Mouse (Mus musculus) stomach, embryonic 15.5 days (tissue): ENCODE data around the gene Gstt3. TPM values are rescaled to one million over a fixed set of nuclear protein-coding genes. Genes with fewer than 3 reads are reported as not detected.

ENCODE experiments used
- ATAC-seq: fragments of 200-750 bp; cut with Nextera tagmentation; 2 replicates; pipeline ENCODE4 v1.8.0; 2017; ENCODE audit warnings: low read depth, moderate number of reproducible peaks, moderate TSS enrichment; ENCODE audit not compliant: insufficient read depth, low FRiP score
- H3K27ac ChIP-seq: fragments of 300-500 bp; sonication (generic); 2 replicates; pipeline ENCODE4 v1.5.1; 2015; ENCODE audit warnings: mild to moderate bottlenecking, inconsistent platforms
- H3K27me3 ChIP-seq: fragments of 300-500 bp; sonication (generic); replicated peaks from 2 replicates; pipeline ENCODE4 v1.6.1; 2015; ENCODE audit warnings: inconsistent platforms
- H3K36me3 ChIP-seq: fragments of 300-500 bp; sonication (generic); 2 replicates; pipeline ENCODE4 v1.6.1; 2015; ENCODE audit warnings: inconsistent platforms
- H3K4me1 ChIP-seq: fragments of 300-500 bp; sonication (generic); 2 replicates; pipeline ENCODE4 v1.6.1; 2015; ENCODE audit warnings: inconsistent platforms
- H3K4me2 ChIP-seq: fragments of 300-500 bp; sonication (generic); 2 replicates; pipeline ENCODE4 v1.6.1; 2015; ENCODE audit warnings: mild to moderate bottlenecking, inconsistent platforms
- H3K4me3 ChIP-seq: fragments of 300-500 bp; sonication (generic); replicated peaks from 2 replicates; pipeline ENCODE4 v1.5.1; 2015; ENCODE audit warnings: inconsistent platforms
- H3K9ac ChIP-seq: fragments of 300-500 bp; sonication (generic); 2 replicates; pipeline ENCODE4 v1.6.1; 2015; ENCODE audit warnings: inconsistent platforms
- H3K9me3 ChIP-seq: fragments of 300-500 bp; sonication (generic); 2 replicates; pipeline ENCODE4 v1.6.1; 2016; ENCODE audit warnings: inconsistent platforms
- WGBS: fragments of 180-500 bp; shearing (Covaris S2); methylation state at CpG from one replicate; pipeline ENCODE4 v1.1.7; 2015; 5-methylcytosine and 5-hydroxymethylcytosine counted together
- polyA plus RNA-seq: library from polyadenylated mRNA; unstranded; fragments of >200 nt; fragmentation: Nextera tagmentation; extraction: Ambion mirVana; gene quantifications from 2 replicates; pipeline ENCODE4 v1.2.1, GENCODE M21; 2015

The Gstt3 gene
- polyA plus RNA-seq, 1 experiment from 2014 or later: 43.5 TPM

DNA sequence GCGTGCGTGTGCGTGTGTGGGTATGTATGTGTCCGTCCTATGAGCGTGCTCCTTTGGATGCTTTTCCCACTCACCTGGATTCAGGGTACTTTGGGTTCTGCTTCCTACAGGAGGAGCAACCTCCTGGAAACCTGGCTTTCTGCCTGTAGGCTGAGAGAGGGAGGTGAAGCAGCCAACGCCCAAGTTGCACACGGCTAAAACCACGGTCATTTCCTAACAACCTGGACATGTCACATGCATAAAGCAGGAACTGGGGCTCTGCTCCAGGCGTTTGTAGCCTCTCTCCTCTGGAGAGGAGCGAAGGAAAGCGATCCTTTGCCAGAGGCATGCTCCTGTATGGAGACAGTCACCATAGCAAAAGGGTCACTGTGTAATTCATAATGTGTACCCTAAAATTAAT, 24.5 kb downstream of the Gstt3 start:
- Histone ChIP-seq H3K4me3 (no peak overlapping the region), H3K9ac (no peak overlapping the region), H3K27ac (no peak overlapping the region), H3K4me2 (no peak overlapping the region), H3K36me3 (peaks cover 24% of the 10 kb centered on the region), H3K27me3 (no peaks in the 10 kb centered on the region), H3K4me1 (no peaks in the 10 kb centered on the region), H3K9me3 (no peaks in the 10 kb centered on the region)
- no peak for ATAC-seq
- WGBS: 91% methylated on average over 11 of the region's 11 CpGs

DNA sequence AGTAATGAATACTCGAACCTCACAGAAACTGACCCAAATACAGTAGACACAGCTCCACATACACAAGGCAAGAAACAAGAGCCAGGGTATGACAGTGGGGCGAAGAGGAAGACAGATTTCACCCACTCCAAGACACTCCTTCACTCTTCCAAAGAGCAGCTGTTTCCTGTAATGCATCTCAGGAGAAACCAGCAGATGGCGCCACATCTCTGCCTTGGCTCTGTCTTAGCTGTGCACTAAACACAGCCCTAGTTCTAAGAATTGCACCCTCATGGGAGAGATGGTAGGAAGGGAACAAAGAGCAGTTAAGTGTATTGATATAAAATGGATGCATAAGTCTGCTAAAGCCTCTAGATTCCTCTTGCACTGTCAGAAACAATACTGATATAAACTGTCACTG, 37.2 kb downstream of the Gstt3 start:
- H3K36me3 ChIP-seq: peaks cover 50% of the 10 kb centered on the region
- ATAC-seq: peak; percentile 80; the same call in 1 of the 2 replicates
- WGBS: 42% methylated on average over 3 of the region's 3 CpGs
- H3K27me3 ChIP-seq: no peaks in the 10 kb centered on the region
- no peak overlapping the region for H3K4me3 ChIP-seq
- no peak overlapping the region for H3K27ac ChIP-seq
- H3K9me3 ChIP-seq: no peaks in the 10 kb centered on the region
- no peak overlapping the region for H3K9ac ChIP-seq
- no peak overlapping the region for H3K4me2 ChIP-seq
- no peaks in the 10 kb centered on the region for H3K4me1 ChIP-seq

DNA sequence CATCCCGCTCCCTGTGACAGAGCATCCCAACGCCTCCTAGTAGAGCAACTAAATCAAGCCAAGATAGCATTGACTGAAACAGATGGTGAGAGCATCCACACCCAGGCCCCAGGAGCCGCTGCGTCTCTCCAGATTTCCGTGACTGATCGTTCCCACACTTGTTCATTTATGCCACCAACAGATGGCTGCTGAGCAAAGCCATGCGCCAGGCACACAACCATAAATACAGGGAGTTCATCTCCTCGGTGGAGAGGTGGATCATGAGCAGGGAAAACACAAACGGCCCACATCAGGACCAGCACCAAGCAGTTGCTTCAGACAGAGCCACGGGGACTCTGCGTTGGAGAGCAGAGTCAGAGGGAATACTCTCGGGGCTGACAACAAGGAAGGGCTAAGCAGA, 37.8 kb downstream of the Gstt3 start:
- peaks cover 51% of the 10 kb centered on the region for H3K36me3 ChIP-seq
- WGBS: 93% methylated on average over 12 of the region's 12 CpGs

DNA sequence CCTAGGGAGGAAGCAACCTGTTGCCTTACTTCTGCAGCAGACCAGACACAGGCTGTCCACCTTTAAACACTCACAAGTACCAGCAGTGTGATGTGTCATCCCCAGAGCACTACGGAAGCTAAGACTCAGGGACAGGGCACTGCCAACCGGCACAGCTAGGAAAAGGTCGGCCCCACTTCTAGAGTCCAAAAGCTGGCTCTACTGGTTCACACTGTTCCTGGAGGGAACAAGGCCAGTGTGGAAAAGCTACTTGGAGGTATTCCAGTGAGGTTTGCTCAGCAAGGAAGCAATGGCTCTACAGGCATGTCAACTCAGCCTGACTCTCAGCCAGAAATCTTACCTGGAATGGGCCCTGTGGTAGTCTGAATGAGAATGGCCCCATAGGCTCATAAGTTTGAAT, 40.3 kb downstream of the Gstt3 start:
- H3K27me3 ChIP-seq: no peaks in the 10 kb centered on the region
- 94% methylated on average over 3 of the region's 3 CpGs for WGBS
- no peaks in the 10 kb centered on the region for H3K4me1 ChIP-seq
- no peak for ATAC-seq
- H3K27ac ChIP-seq: no peak overlapping the region
- H3K9ac ChIP-seq: no peak overlapping the region
- H3K9me3 ChIP-seq: no peaks in the 10 kb centered on the region
- H3K4me3 ChIP-seq: no peak overlapping the region
- H3K36me3 ChIP-seq: peaks cover 50% of the 10 kb centered on the region
- no peak overlapping the region for H3K4me2 ChIP-seq

More for the DNA sequence above, 37.8 kb downstream of the Gstt3 start:
- no peak for ATAC-seq
- no peak overlapping the region for H3K27ac ChIP-seq
- H3K27me3 ChIP-seq: no peaks in the 10 kb centered on the region
- no peak overlapping the region for H3K9ac ChIP-seq
- H3K9me3 ChIP-seq: no peaks in the 10 kb centered on the region
- no peaks in the 10 kb centered on the region for H3K4me1 ChIP-seq
- no peak overlapping the region for H3K4me2 ChIP-seq
- H3K4me3 ChIP-seq: no peak overlapping the region

DNA sequence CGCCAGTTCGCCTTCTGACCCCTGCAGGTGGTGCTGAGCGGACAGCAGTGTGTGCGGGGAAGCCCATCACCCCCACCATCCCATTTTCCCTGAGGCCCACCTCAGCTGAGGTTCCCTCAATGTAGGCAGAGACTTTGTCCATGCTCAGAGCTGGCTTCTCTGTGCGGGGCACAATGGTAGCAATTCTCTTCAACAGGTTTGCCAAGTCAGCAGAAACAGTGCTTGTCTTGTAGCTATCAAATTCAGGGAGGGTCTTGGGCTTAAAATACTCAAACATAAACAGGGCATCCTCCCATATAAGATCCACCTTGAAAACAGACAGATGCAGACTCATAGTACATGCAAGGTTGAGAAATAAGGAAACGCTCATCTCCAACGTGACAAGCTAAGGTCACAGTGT, 55.8 kb downstream of the Gstt3 start:
- H3K4me3 ChIP-seq: no peak overlapping the region
- WGBS: 85% methylated on average over 7 of the region's 7 CpGs
- no peaks in the 10 kb centered on the region for H3K27me3 ChIP-seq
- no peak for ATAC-seq
- H3K4me1 ChIP-seq: no peaks in the 10 kb centered on the region
- no peak overlapping the region for H3K4me2 ChIP-seq
- H3K36me3 ChIP-seq: peaks cover 46% of the 10 kb centered on the region
- no peaks in the 10 kb centered on the region for H3K9me3 ChIP-seq
- H3K27ac ChIP-seq: no peak overlapping the region
- H3K9ac ChIP-seq: no peak overlapping the region

Other genes starting within 250 kb of the Gstt3 start
- gene Lrrc75b, start 221.1 kb downstream of the Gstt3 start, polyA plus RNA-seq: 1.6 and 2.6 TPM in 2 replicates
- gene Ggt1, start 219.8 kb downstream of the Gstt3 start, polyA plus RNA-seq: 26.5 and 36.2 TPM in 2 replicates
- 7.0 and 7.2 TPM in 2 replicates for gene Ggt5, start 192.1 kb downstream of the Gstt3 start, polyA plus RNA-seq
- gene Susd2, start 137.4 kb downstream of the Gstt3 start, polyA plus RNA-seq: 11.7 and 11.8 TPM in 2 replicates
- gene Cabin1, start 17.1 kb downstream of the Gstt3 start, polyA plus RNA-seq: 33.6 and 35.8 TPM in 2 replicates
- 70.1 and 84.3 TPM in 2 replicates for gene Ddt, start 8.0 kb downstream of the Gstt3 start, polyA plus RNA-seq
- gene Gm20441, start 460 bp downstream of the Gstt3 start, polyA plus RNA-seq: 0.37 TPM in 1 of 2 replicates, not detected in the other
- 17.9 and 21.3 TPM in 2 replicates for gene Gstt1, start 17.2 kb upstream of the Gstt3 start, polyA plus RNA-seq
- not detected in 2 replicates for gene Gstt4, start 41.1 kb upstream of the Gstt3 start, polyA plus RNA-seq
- 54.8 and 58.7 TPM in 2 replicates for gene Gstt2, start 56.0 kb upstream of the Gstt3 start, polyA plus RNA-seq
- 1,866 and 1,981 TPM in 2 replicates for gene Mif, start 78.8 kb upstream of the Gstt3 start, polyA plus RNA-seq
- 6.6 and 8.8 TPM in 2 replicates for gene Derl3, start 112.0 kb upstream of the Gstt3 start, polyA plus RNA-seq
- gene Smarcb1, start 140.2 kb upstream of the Gstt3 start, polyA plus RNA-seq: 172 and 173 TPM in 2 replicates
- gene Chchd10, start 151.7 kb upstream of the Gstt3 start, polyA plus RNA-seq: 90.5 and 101 TPM in 2 replicates
- 33.4 and 42.0 TPM in 2 replicates for gene Mmp11, start 155.1 kb upstream of the Gstt3 start, polyA plus RNA-seq
- 1.4 and 3.6 TPM in 2 replicates for gene Gm867, start 159.3 kb upstream of the Gstt3 start, polyA plus RNA-seq
- 0.90 and 1.8 TPM in 2 replicates for gene Vpreb3, start 161.6 kb upstream of the Gstt3 start, polyA plus RNA-seq
- not detected in 2 replicates for gene Gm5134, start 173.1 kb upstream of the Gstt3 start, polyA plus RNA-seq